In the genomic region with DNA sequence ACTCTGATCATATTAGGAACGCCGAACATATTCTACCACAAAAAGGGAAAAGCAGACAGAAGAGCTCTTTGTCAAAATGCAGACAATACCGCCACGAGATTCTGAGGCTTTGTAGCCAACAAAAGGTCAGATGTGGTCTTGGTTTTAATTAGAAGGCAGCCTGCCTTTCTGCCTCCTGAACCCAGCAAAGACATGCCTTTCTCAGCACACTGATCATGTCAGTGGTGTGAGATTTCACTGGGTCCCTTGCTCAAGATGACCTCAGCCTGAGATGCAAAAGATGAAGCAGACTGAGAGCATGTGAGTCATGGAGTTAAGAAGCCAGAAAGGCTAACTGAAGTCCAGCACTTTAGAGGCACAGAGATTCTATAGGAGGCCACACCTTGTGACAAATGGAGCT, we compare ENCODE assay signal across 17 mouse cellular contexts.
A peak's percentile ranks its signal among the peaks of the same experiment; 100 is the strongest.
DNase-seq lines count a peak whose midpoint lies in the region; ATAC-seq lines count a peak whose summit lies in the region.
"Had no signal": no experiment of that assay in that cellular context is flagged by ENCODE, and none has a peak within 500 bp of the region (broad histone marks: within the 10 kb centered on the region; RNA-seq: fewer than 3 reads in every experiment).

No protein-coding gene starts in this region.

- ATAC-seq in midbrain, embryonic 12.5 days (ENCODE audit: low FRiP score, low read depth): 0 out of 2 replicates have a peak, but pooled peaks have one; percentile 25

- no peak overlapping the region for H3K4me2 ChIP-seq in midbrain, embryonic 12.5 days (replicated peaks)
- H3K4me2 ChIP-seq: embryonic facial prominence, embryonic 13.5 days; forebrain, embryonic 15.5 days; liver, embryonic 13.5 days had no signal

- H3K4me1 ChIP-seq in midbrain, embryonic 12.5 days: peaks cover 9% of the 10 kb centered on the region
- H3K4me1 ChIP-seq: embryonic facial prominence, embryonic 13.5 days had no signal

- H3K27ac ChIP-seq in midbrain, embryonic 12.5 days (replicated peaks): peak overlapping the region; percentile 58
- H3K27ac ChIP-seq: embryonic facial prominence, embryonic 13.5 days; forebrain, embryonic 15.5 days; limb, embryonic 10.5 days; liver, embryonic 13.5 days had no signal

- no peak overlapping the region for H3K9ac ChIP-seq in midbrain, embryonic 12.5 days (replicated peaks)
- H3K9ac ChIP-seq: embryonic facial prominence, embryonic 13.5 days; forebrain, embryonic 15.5 days; liver, embryonic 13.5 days had no signal

- whole genome bisulfite sequencing in midbrain, embryonic 12.5 days: 16% methylated on average over 4 of the region's 4 CpGs

- no peaks in the 10 kb centered on the region for H3K36me3 ChIP-seq in midbrain, embryonic 12.5 days
- H3K36me3 ChIP-seq: embryonic facial prominence, embryonic 13.5 days; forebrain, embryonic 15.5 days; limb, embryonic 10.5 days; liver, embryonic 13.5 days had no signal

- H3K4me3 ChIP-seq in midbrain, embryonic 12.5 days: no peak overlapping the region
- H3K4me3 ChIP-seq: embryonic facial prominence, embryonic 13.5 days; forebrain, embryonic 15.5 days; limb, embryonic 10.5 days; liver, embryonic 13.5 days had no signal

- H3K9me3 ChIP-seq in midbrain, embryonic 12.5 days: no peaks in the 10 kb centered on the region
- H3K9me3 ChIP-seq: embryonic facial prominence, embryonic 13.5 days; forebrain, embryonic 15.5 days; limb, embryonic 10.5 days; liver, embryonic 13.5 days had no signal

- no peaks in the 10 kb centered on the region for H3K27me3 ChIP-seq in midbrain, embryonic 12.5 days
- H3K27me3 ChIP-seq: embryonic facial prominence, embryonic 13.5 days; forebrain, embryonic 15.5 days; liver, embryonic 13.5 days had no signal

- intact Hi-C loops in left cerebral cortex, postnatal 10 days (cut with DNase I): no loop called here

- peak; percentile 39 for DNase-seq in embryo, embryonic 10 days (ENCODE audit: low spot score)
- no peak for DNase-seq in embryo, embryonic 9.5 days (ENCODE audit: extremely low spot score)
- peak; percentile 20 for DNase-seq in retina, postnatal 1 day
- DNase-seq in retina, embryonic 14.5 days (ENCODE audit: low spot score): no peak
- no peak for DNase-seq in kidney, adult 11 months
- no peak for DNase-seq in left cerebral cortex, postnatal 10 days (ENCODE audit: extremely low spot score in 1 of 2, low spot score in 2 of 2)
- DNase-seq in ovary, postnatal 10 days (ENCODE audit: low spot score): no peak
- DNase-seq: adrenal gland, adult 8-10 months; cerebellum, adult 9-11 months; gastrocnemius, postnatal 25 days; liver, embryonic 13.5 days; lung, postnatal 10 days; thymus, postnatal 4 days had no signal

Comparison
In these comparisons a context has a peak if more than half of its experiments do, and no peak if none do; other contexts are left out.
1. DNase-seq: peak in embryo, embryonic 10 days (single experiment) and retina, postnatal 1 day (single experiment); none in embryo, embryonic 9.5 days (single experiment), retina, embryonic 14.5 days (single experiment), kidney, adult 11 months (single experiment), left cerebral cortex, postnatal 10 days (0 of 2) and ovary, postnatal 10 days (single experiment).